Mouse (Mus musculus): ENCODE measurements around the gene Ppp4c. TPM values are rescaled to one million over a fixed set of nuclear protein-coding genes. Genes with fewer than 3 reads are reported as not detected.

Ppp4c gene
- polyA plus RNA-seq, 1 experiment from 2014 or later = 267 TPM

DNA sequence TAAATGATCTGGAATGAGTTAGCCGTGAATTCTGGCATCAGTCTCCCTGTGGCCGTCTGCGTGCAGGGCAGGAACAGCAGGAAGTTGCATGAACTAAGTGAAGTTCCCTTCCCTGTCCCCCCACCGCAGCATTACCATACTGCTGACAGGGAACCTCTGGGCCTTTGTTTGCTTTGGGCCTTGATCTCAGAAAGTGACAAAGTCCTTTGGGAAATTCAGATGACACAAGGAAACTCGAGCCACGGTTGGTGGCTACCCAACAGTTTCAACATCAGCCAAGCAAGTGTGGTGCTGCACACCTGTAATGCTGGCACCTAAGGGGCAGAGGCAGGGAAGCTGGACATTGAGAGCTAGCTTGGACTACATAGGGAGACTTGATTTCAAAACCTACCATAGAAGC lies 45.5 kb downstream of the Ppp4c start:
- no peak overlapping the region for H3K27ac ChIP-seq (ENCODE audit: low read length)
- no peaks in the 10 kb centered on the region for H3K36me3 ChIP-seq (ENCODE audit: insufficient read depth, low read length)
- H3K9ac ChIP-seq (replicated peaks; ENCODE audit: low read length) = no peak overlapping the region
- no peak for ATAC-seq (ENCODE audit: low FRiP score, low TSS enrichment)
- H3K9me3 ChIP-seq (ENCODE audit: low read length) = no peaks in the 10 kb centered on the region
- H3K4me1 ChIP-seq (ENCODE audit: insufficient read depth, low read length) = no peaks in the 10 kb centered on the region
- H3K4me2 ChIP-seq (replicated peaks; ENCODE audit: low read depth, low read length) = no peak overlapping the region
- no peaks in the 10 kb centered on the region for H3K27me3 ChIP-seq (ENCODE audit: insufficient read depth, low read length)
- H3K4me3 ChIP-seq (ENCODE audit: low read length) = no peak overlapping the region
- WGBS = 21% methylated on average over 6 of the region's 6 CpGs

DNA sequence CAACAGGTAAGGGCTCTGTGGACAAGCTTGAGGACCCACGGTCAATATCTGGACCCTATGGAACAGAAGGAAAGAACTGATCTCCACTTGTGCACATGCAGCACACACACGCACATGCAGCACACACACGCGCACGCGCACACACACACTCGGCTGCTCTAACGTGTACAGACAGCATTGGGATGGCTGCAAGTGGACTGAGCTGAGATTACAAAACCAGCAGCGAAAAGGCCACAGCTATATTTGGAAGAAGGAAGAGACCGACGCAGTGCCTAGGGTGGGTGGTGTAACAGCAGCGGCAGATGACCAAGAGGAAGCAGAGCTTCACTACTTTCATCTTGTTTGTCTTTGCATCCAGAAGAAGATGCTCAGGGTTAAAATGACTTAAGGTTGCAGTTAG lies 46.2 kb downstream of the Ppp4c start:
- Histone ChIP-seq H3K9ac (replicated peaks; ENCODE audit: low read length) (no peak overlapping the region), H3K36me3 (ENCODE audit: insufficient read depth, low read length) (no peaks in the 10 kb centered on the region), H3K4me2 (replicated peaks; ENCODE audit: low read depth, low read length) (no peak overlapping the region), H3K27ac (ENCODE audit: low read length) (no peak overlapping the region), H3K9me3 (ENCODE audit: low read length) (no peaks in the 10 kb centered on the region), H3K4me3 (ENCODE audit: low read length) (no peak overlapping the region), H3K27me3 (ENCODE audit: insufficient read depth, low read length) (no peaks in the 10 kb centered on the region), H3K4me1 (ENCODE audit: insufficient read depth, low read length) (no peaks in the 10 kb centered on the region)
- no peak for ATAC-seq (ENCODE audit: low FRiP score, low TSS enrichment)
- WGBS = 89% methylated on average over 12 of the region's 12 CpGs

DNA sequence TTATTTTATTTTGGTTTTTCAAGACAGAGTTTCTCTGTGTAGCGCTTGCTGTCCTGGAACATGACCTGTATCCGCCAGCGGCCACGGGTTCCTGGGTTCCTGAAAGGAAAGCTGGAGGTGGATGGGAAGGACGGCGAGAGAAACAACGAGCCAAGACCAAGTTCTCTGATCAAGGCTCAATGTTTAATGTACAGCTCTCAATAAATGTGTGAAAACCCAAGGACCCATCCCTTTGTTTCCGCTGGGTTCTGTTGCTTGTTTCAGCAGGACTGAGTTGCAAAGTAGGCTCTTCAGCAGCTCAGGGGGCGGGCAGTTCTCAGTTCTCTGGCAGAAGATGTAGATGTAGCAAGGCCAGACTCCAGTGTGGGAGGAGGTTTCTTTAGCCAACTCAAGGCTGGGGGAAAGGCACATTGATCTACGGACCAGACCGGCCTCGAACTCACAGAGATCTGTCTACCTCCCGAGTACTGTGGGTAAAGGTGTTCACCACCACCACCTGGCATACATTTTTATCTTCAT lies 50.3 kb downstream of the Ppp4c start:
- H3K27me3 ChIP-seq (ENCODE audit: insufficient read depth, low read length) = no peaks in the 10 kb centered on the region
- H3K27ac ChIP-seq (ENCODE audit: low read length) = no peak overlapping the region
- no peaks in the 10 kb centered on the region for H3K4me1 ChIP-seq (ENCODE audit: insufficient read depth, low read length)
- H3K4me2 ChIP-seq (replicated peaks; ENCODE audit: low read depth, low read length) = no peak overlapping the region
- H3K4me3 ChIP-seq (ENCODE audit: low read length) = no peak overlapping the region
- no peak overlapping the region for H3K9ac ChIP-seq (replicated peaks; ENCODE audit: low read length)
- WGBS = 89% methylated on average over 13 of the region's 13 CpGs
- no peaks in the 10 kb centered on the region for H3K36me3 ChIP-seq (ENCODE audit: insufficient read depth, low read length)
- ATAC-seq (ENCODE audit: low FRiP score, low TSS enrichment) = no peak
- H3K9me3 ChIP-seq (ENCODE audit: low read length) = no peaks in the 10 kb centered on the region

DNA sequence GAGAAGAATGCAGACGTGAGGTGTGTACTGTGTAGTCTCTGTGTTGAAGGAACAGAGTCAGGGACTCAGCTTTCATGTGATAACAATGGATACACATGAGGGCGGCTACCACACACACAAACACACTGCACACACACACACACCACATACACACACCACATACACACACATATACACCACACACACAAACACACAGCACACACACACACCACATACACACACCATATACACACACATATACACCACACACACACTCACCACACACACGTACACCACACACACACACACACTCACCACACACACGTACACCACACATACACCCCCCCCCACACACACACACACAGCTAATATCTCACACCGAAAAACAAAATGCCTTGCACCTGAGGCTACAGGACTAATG lies 50.8 kb downstream of the Ppp4c start:
- no peak overlapping the region for H3K9ac ChIP-seq (replicated peaks; ENCODE audit: low read length)
- H3K4me1 ChIP-seq (ENCODE audit: insufficient read depth, low read length) = no peaks in the 10 kb centered on the region
- no peak for ATAC-seq (ENCODE audit: low FRiP score, low TSS enrichment)
- H3K4me3 ChIP-seq (ENCODE audit: low read length) = no peak overlapping the region
- H3K27ac ChIP-seq (ENCODE audit: low read length) = no peak overlapping the region
- WGBS = 91% methylated on average over 5 of the region's 5 CpGs
- no peaks in the 10 kb centered on the region for H3K36me3 ChIP-seq (ENCODE audit: insufficient read depth, low read length)
- no peak overlapping the region for H3K4me2 ChIP-seq (replicated peaks; ENCODE audit: low read depth, low read length)
- H3K27me3 ChIP-seq (ENCODE audit: insufficient read depth, low read length) = no peaks in the 10 kb centered on the region
- no peaks in the 10 kb centered on the region for H3K9me3 ChIP-seq (ENCODE audit: low read length)

DNA sequence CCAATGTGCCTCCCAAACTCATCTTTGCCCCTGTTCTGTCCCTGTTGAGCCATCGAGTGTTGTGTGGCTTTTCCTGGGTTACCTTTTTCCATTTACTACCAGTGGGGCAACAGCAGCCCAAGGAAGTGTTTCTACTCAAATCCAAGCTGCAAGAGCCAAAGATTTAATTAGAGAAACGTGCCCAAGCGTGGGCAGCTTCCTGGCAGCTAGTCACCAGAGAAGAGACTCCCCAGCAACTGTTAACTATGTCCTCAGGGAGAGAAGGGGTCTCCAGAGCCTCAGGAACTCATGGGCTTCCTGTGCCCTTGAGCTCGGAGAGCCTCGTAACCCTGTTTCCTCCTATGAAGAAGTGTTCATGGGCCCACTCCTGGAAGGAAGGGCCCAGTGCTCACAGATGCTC lies 51.3 kb downstream of the Ppp4c start:
- Histone ChIP-seq H3K9ac (replicated peaks; ENCODE audit: low read length) (no peak overlapping the region), H3K4me3 (ENCODE audit: low read length) (no peak overlapping the region), H3K9me3 (ENCODE audit: low read length) (no peaks in the 10 kb centered on the region), H3K36me3 (ENCODE audit: insufficient read depth, low read length) (no peaks in the 10 kb centered on the region), H3K27ac (ENCODE audit: low read length) (no peak overlapping the region), H3K4me1 (ENCODE audit: insufficient read depth, low read length) (no peaks in the 10 kb centered on the region), H3K27me3 (ENCODE audit: insufficient read depth, low read length) (no peaks in the 10 kb centered on the region), H3K4me2 (replicated peaks; ENCODE audit: low read depth, low read length) (no peak overlapping the region)
- WGBS = 61% methylated on average over 5 of the region's 5 CpGs
- no peak for ATAC-seq (ENCODE audit: low FRiP score, low TSS enrichment)

DNA sequence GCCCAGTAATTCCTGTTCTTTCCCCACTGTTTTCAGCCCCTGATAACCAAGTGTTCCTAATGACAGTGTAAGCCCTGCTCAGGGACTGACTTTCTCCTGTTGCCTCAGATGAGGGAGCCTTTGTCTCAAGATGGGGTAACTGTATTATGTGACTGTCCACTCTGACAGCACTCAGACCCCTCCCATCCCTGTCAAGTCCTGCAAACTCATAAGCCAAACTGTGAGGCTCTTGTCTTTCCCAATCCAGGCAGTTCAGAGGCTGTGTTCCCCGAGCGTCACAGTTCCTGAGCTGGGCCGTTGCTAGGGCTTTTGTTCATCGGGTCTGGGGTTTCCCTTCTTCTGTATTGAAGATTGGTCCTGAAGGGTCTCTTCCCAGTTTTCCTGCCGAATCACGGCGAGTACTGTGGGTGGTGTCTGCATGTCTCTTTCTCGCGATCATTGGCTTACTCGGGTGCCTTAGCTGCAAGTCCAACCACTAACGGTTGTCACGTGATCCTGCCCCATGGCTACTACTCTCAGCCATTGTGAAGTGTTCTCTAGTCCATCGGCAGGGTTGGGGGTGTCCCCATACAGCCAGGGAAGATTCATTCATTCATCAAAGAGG lies 52.1 kb downstream of the Ppp4c start:
- H3K9ac ChIP-seq (replicated peaks; ENCODE audit: low read length) = no peak overlapping the region
- no peak overlapping the region for H3K4me3 ChIP-seq (ENCODE audit: low read length)
- WGBS = 82% methylated on average over 13 of the region's 13 CpGs
- H3K27me3 ChIP-seq (ENCODE audit: insufficient read depth, low read length) = no peaks in the 10 kb centered on the region
- no peaks in the 10 kb centered on the region for H3K9me3 ChIP-seq (ENCODE audit: low read length)
- H3K36me3 ChIP-seq (ENCODE audit: insufficient read depth, low read length) = no peaks in the 10 kb centered on the region
- H3K27ac ChIP-seq (ENCODE audit: low read length) = no peak overlapping the region
- no peaks in the 10 kb centered on the region for H3K4me1 ChIP-seq (ENCODE audit: insufficient read depth, low read length)
- no peak for ATAC-seq (ENCODE audit: low FRiP score, low TSS enrichment)
- no peak overlapping the region for H3K4me2 ChIP-seq (replicated peaks; ENCODE audit: low read depth, low read length)

DNA sequence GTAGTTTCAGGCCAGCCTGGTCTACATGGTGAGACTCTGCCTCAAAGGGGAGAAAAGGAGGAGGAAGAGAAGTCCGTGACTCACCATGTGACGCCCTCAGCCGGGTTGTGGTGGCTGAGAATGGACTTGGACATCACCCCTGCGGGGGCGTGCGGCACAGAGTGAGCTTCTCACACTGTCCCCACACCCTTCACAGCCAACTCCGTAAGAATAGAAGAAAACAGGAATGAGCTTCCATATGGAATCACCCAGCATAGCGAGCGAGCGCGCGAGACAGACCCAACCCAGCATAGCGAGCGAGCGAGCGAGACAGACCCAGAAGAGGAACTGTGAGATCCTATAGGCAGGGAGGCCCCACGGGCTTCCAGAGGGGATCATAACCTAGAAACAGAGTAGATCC lies 52.7 kb downstream of the Ppp4c start:
- H3K4me2 ChIP-seq (replicated peaks; ENCODE audit: low read depth, low read length) = no peak overlapping the region
- H3K9me3 ChIP-seq (ENCODE audit: low read length) = no peaks in the 10 kb centered on the region
- no peaks in the 10 kb centered on the region for H3K4me1 ChIP-seq (ENCODE audit: insufficient read depth, low read length)
- ATAC-seq (ENCODE audit: low FRiP score, low TSS enrichment) = no peak
- H3K27ac ChIP-seq (ENCODE audit: low read length) = no peak overlapping the region
- no peaks in the 10 kb centered on the region for H3K27me3 ChIP-seq (ENCODE audit: insufficient read depth, low read length)
- no peak overlapping the region for H3K9ac ChIP-seq (replicated peaks; ENCODE audit: low read length)
- no peaks in the 10 kb centered on the region for H3K36me3 ChIP-seq (ENCODE audit: insufficient read depth, low read length)
- no peak overlapping the region for H3K4me3 ChIP-seq (ENCODE audit: low read length)
- 81% methylated on average over 17 of the region's 17 CpGs for WGBS

DNA sequence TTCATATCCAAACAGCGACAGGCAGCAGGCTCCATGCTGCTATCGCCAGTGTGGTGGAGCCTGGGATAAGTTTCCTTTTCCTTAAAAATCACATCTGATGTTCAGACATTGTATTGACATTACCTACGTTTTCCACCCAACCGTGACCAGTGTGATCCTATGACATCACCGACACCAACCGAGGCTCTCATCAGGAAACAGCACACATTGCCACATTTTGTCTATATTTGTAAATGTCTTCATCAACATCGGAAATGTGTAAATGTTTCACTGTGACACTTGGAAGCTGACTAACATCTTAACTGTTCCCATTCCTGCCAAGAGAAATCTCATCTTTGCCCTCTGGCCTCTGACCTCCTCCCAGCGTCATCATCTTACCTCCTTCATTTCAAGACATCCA lies 56.2 kb downstream of the Ppp4c start:
- no peak overlapping the region for H3K9ac ChIP-seq (replicated peaks; ENCODE audit: low read length)
- WGBS = 75% methylated on average over 8 of the region's 8 CpGs
- H3K9me3 ChIP-seq (ENCODE audit: low read length) = no peaks in the 10 kb centered on the region
- H3K4me3 ChIP-seq (ENCODE audit: low read length) = no peak overlapping the region
- no peak overlapping the region for H3K27ac ChIP-seq (ENCODE audit: low read length)
- no peaks in the 10 kb centered on the region for H3K4me1 ChIP-seq (ENCODE audit: insufficient read depth, low read length)
- no peaks in the 10 kb centered on the region for H3K27me3 ChIP-seq (ENCODE audit: insufficient read depth, low read length)
- no peaks in the 10 kb centered on the region for H3K36me3 ChIP-seq (ENCODE audit: insufficient read depth, low read length)
- H3K4me2 ChIP-seq (replicated peaks; ENCODE audit: low read depth, low read length) = no peak overlapping the region
- no peak for ATAC-seq (ENCODE audit: low FRiP score, low TSS enrichment)

Other genes starting within 250 kb of the Ppp4c start
- gene Eif3c, start 226.1 kb downstream of the Ppp4c start, polyA plus RNA-seq (2015; fragmentation: Nextera tagmentation; extraction: Ambion mirVana) = 200 and 219 TPM in 2 replicates
- gene Apobr, start 207.6 kb downstream of the Ppp4c start, polyA plus RNA-seq (2015; fragmentation: Nextera tagmentation; extraction: Ambion mirVana) = 0.96 and 1.1 TPM in 2 replicates
- gene Cln3, start 206.7 kb downstream of the Ppp4c start, polyA plus RNA-seq (2015; fragmentation: Nextera tagmentation; extraction: Ambion mirVana) = 39.3 and 41.3 TPM in 2 replicates
- gene Il27, start 197.6 kb downstream of the Ppp4c start, polyA plus RNA-seq (2015; fragmentation: Nextera tagmentation; extraction: Ambion mirVana) = not detected in 2 replicates
- 6.8 and 9.5 TPM in 2 replicates for gene Nupr1, start 161.6 kb downstream of the Ppp4c start, polyA plus RNA-seq (2015; fragmentation: Nextera tagmentation; extraction: Ambion mirVana)
- 50.7 and 57.2 TPM in 2 replicates for gene Sgf29, start 143.2 kb downstream of the Ppp4c start, polyA plus RNA-seq (2015; fragmentation: Nextera tagmentation; extraction: Ambion mirVana)
- 9.1 and 9.4 TPM in 2 replicates for gene Sult1a1, start 116.1 kb downstream of the Ppp4c start, polyA plus RNA-seq (2015; fragmentation: Nextera tagmentation; extraction: Ambion mirVana)
- gene Bola2, start 97.1 kb downstream of the Ppp4c start, polyA plus RNA-seq (2015; fragmentation: Nextera tagmentation; extraction: Ambion mirVana) = 119 and 122 TPM in 2 replicates
- 9.5 and 12.3 TPM in 2 replicates for gene Slx1b, start 96.7 kb downstream of the Ppp4c start, polyA plus RNA-seq (2015; fragmentation: Nextera tagmentation; extraction: Ambion mirVana)
- 17.5 and 19.7 TPM in 2 replicates for gene Coro1a, start 84.7 kb downstream of the Ppp4c start, polyA plus RNA-seq (2015; fragmentation: Nextera tagmentation; extraction: Ambion mirVana)
- 77.9 and 79.5 TPM in 2 replicates for gene Mapk3, start 32.9 kb downstream of the Ppp4c start, polyA plus RNA-seq (2015; fragmentation: Nextera tagmentation; extraction: Ambion mirVana)
- 1.8 and 2.0 TPM in 2 replicates for gene Gdpd3, start 26.2 kb downstream of the Ppp4c start, polyA plus RNA-seq (2015; fragmentation: Nextera tagmentation; extraction: Ambion mirVana)
- gene Ypel3, start 15.5 kb downstream of the Ppp4c start, polyA plus RNA-seq (2015; fragmentation: Nextera tagmentation; extraction: Ambion mirVana) = 95.8 and 101 TPM in 2 replicates
- gene Tbx6, start 11.0 kb downstream of the Ppp4c start, polyA plus RNA-seq (2015; fragmentation: Nextera tagmentation; extraction: Ambion mirVana) = 0.29 and 0.78 TPM in 2 replicates
- gene Fam57b, start 5.2 kb upstream of the Ppp4c start, polyA plus RNA-seq (2015; fragmentation: Nextera tagmentation; extraction: Ambion mirVana) = 0.19 and 0.52 TPM in 2 replicates
- gene 4930451I11Rik, start 39.1 kb upstream of the Ppp4c start, polyA plus RNA-seq (2015; fragmentation: Nextera tagmentation; extraction: Ambion mirVana) = not detected in 2 replicates
- gene Doc2a, start 54.9 kb upstream of the Ppp4c start, polyA plus RNA-seq (2015; fragmentation: Nextera tagmentation; extraction: Ambion mirVana) = 7.8 and 8.7 TPM in 2 replicates
- 32.6 and 42.7 TPM in 2 replicates for gene Hirip3, start 69.5 kb upstream of the Ppp4c start, polyA plus RNA-seq (2015; fragmentation: Nextera tagmentation; extraction: Ambion mirVana)
- gene Ino80e, start 69.9 kb upstream of the Ppp4c start, polyA plus RNA-seq (2015; fragmentation: Nextera tagmentation; extraction: Ambion mirVana) = 75.3 and 88.0 TPM in 2 replicates
- 58.6 and 59.9 TPM in 2 replicates for gene Taok2, start 92.2 kb upstream of the Ppp4c start, polyA plus RNA-seq (2015; fragmentation: Nextera tagmentation; extraction: Ambion mirVana)
- gene Tmem219, start 130.4 kb upstream of the Ppp4c start, polyA plus RNA-seq (2015; fragmentation: Nextera tagmentation; extraction: Ambion mirVana) = 33.8 and 34.1 TPM in 2 replicates
- gene Kctd13, start 136.4 kb upstream of the Ppp4c start, polyA plus RNA-seq (2015; fragmentation: Nextera tagmentation; extraction: Ambion mirVana) = 16.5 and 17.7 TPM in 2 replicates
- gene Asphd1, start 157.1 kb upstream of the Ppp4c start, polyA plus RNA-seq (2015; fragmentation: Nextera tagmentation; extraction: Ambion mirVana) = 0.12 and 0.24 TPM in 2 replicates
- 0.86 and 1.6 TPM in 2 replicates for gene Sez6l2, start 158.1 kb upstream of the Ppp4c start, polyA plus RNA-seq (2015; fragmentation: Nextera tagmentation; extraction: Ambion mirVana)
- gene Cdipt, start 183.4 kb upstream of the Ppp4c start, polyA plus RNA-seq (2015; fragmentation: Nextera tagmentation; extraction: Ambion mirVana) = 135 and 137 TPM in 2 replicates
- gene Cdiptos, start 183.6 kb upstream of the Ppp4c start, polyA plus RNA-seq (2015; fragmentation: Nextera tagmentation; extraction: Ambion mirVana) = 1.6 and 2.1 TPM in 2 replicates
- 19.7 and 21.4 TPM in 2 replicates for gene Mvp, start 222.1 kb upstream of the Ppp4c start, polyA plus RNA-seq (2015; fragmentation: Nextera tagmentation; extraction: Ambion mirVana)
- 1.2 TPM in 1 of 2 replicates, not detected in the other for gene Pagr1b, start 224.0 kb upstream of the Ppp4c start, polyA plus RNA-seq (2015; fragmentation: Nextera tagmentation; extraction: Ambion mirVana)
- 61.3 and 88.7 TPM in 2 replicates for gene Pagr1a, start 224.9 kb upstream of the Ppp4c start, polyA plus RNA-seq (2015; fragmentation: Nextera tagmentation; extraction: Ambion mirVana)
- gene Gm42742, start 228.6 kb upstream of the Ppp4c start, polyA plus RNA-seq (2015; fragmentation: Nextera tagmentation; extraction: Ambion mirVana) = 34.7 and 51.6 TPM in 2 replicates
- gene Prrt2, start 228.7 kb upstream of the Ppp4c start, polyA plus RNA-seq (2015; fragmentation: Nextera tagmentation; extraction: Ambion mirVana) = 5.4 and 6.0 TPM in 2 replicates
- 47.9 and 48.1 TPM in 2 replicates for gene Maz, start 234.5 kb upstream of the Ppp4c start, polyA plus RNA-seq (2015; fragmentation: Nextera tagmentation; extraction: Ambion mirVana)
- gene Kif22, start 250.0 kb upstream of the Ppp4c start, polyA plus RNA-seq (2015; fragmentation: Nextera tagmentation; extraction: Ambion mirVana) = 145 and 150 TPM in 2 replicates